Mouse (Mus musculus): ENCODE data around the gene Cbx5.

Cbx5 gene

GRCm38 (mm10) chr15:103144176-103144575 is 95.4 kb downstream of the Cbx5 start:
- no peak for DNase-seq (ENCODE audit: low spot score)

Measured in spleen, adult 12 weeks (tissue).